Mouse (Mus musculus): ENCODE results near the gene Gm21985.
A peak's percentile ranks its signal among the peaks of the same experiment; 100 is the strongest.

The Gm21985 gene

GRCm38 (mm10) chr2:112266242-112266592 lies at the start of gene Gm21985:
Gene Gm21985, plus strand, starts transcription at chr2:112266314.
- peak; percentile 46 to 49 for DNase-seq (ENCODE audit: low spot score in 2 of 2)

- DNase-seq (ENCODE audit: low spot score in 2 of 2), result no peak
Measured at GRCm38 (mm10) chr2:112217614-112218013, 48.5 kb upstream of the Gm21985 start.

- no peak for DNase-seq (ENCODE audit: low spot score in 2 of 2)
Measured at GRCm38 (mm10) chr2:112220880-112221279, 45.2 kb upstream of the Gm21985 start.

GRCm38 (mm10) chr2:112222607-112223006 lies 43.5 kb upstream of the Gm21985 start:
- no peak for DNase-seq (ENCODE audit: low spot score in 2 of 2)

- no peak for DNase-seq (ENCODE audit: low spot score in 2 of 2)
Measured at GRCm38 (mm10) chr2:112224356-112224755, 41.8 kb upstream of the Gm21985 start.

GRCm38 (mm10) chr2:112232623-112233022 lies 33.5 kb upstream of the Gm21985 start:
- DNase-seq (ENCODE audit: low spot score in 2 of 2), result no peak

GRCm38 (mm10) chr2:112236620-112237019 lies 29.5 kb upstream of the Gm21985 start:
- DNase-seq (ENCODE audit: low spot score in 2 of 2), result no peak

- DNase-seq (ENCODE audit: low spot score in 2 of 2), result peak in 1 of 2 experiments; percentile 6
Measured at GRCm38 (mm10) chr2:112238006-112238405, 28.1 kb upstream of the Gm21985 start.

- DNase-seq (ENCODE audit: low spot score in 2 of 2), result peak; percentile 81 to 91
Measured at GRCm38 (mm10) chr2:112239212-112239934, 26.7 kb upstream of the Gm21985 start, which contains the start of gene Lpcat4. Gene Lpcat4, plus strand, starts transcription at chr2:112239468.

GRCm38 (mm10) chr2:112239935-112240721 lies 26.0 kb upstream of the Gm21985 start:
- peak in 1 of 2 experiments; percentile 41 for DNase-seq (ENCODE audit: low spot score in 2 of 2)

- DNase-seq (ENCODE audit: low spot score in 2 of 2), result peak in 1 of 2 experiments; percentile 8
Measured at GRCm38 (mm10) chr2:112241787-112242186, 24.3 kb upstream of the Gm21985 start.

GRCm38 (mm10) chr2:112245307-112245706 lies 20.8 kb upstream of the Gm21985 start:
- no peak for DNase-seq (ENCODE audit: low spot score in 2 of 2)

- no peak for DNase-seq (ENCODE audit: low spot score in 2 of 2)
Measured at GRCm38 (mm10) chr2:112246193-112246592, 19.9 kb upstream of the Gm21985 start.

GRCm38 (mm10) chr2:112247323-112247722 lies 18.8 kb upstream of the Gm21985 start:
- no peak for DNase-seq (ENCODE audit: low spot score in 2 of 2)

GRCm38 (mm10) chr2:112249780-112250453 lies 16.2 kb upstream of the Gm21985 start:
- peak in 1 of 2 experiments; percentile 6 for DNase-seq (ENCODE audit: low spot score in 2 of 2)

GRCm38 (mm10) chr2:112254675-112255515 lies 11.2 kb upstream of the Gm21985 start:
- DNase-seq (ENCODE audit: low spot score in 2 of 2), result no peak

- DNase-seq (ENCODE audit: low spot score in 2 of 2), result peak in 1 of 2 experiments; percentile 3
Measured at GRCm38 (mm10) chr2:112259241-112259962, 6.7 kb upstream of the Gm21985 start, which contains the start of gene Nutm1. Gene Nutm1, minus strand, starts transcription at chr2:112259291.

- DNase-seq (ENCODE audit: low spot score in 2 of 2), result peak; percentile 76 to 83
Measured at GRCm38 (mm10) chr2:112261748-112262653, 4.1 kb upstream of the Gm21985 start, which contains the start of gene Nop10. Gene Nop10, plus strand, starts transcription at chr2:112261926.

- peak in 1 of 2 experiments; percentile 7 for DNase-seq (ENCODE audit: low spot score in 2 of 2)
Measured at GRCm38 (mm10) chr2:112262779-112263295, 3.3 kb upstream of the Gm21985 start.
